Mouse (Mus musculus): Measurements from ENCODE around the gene Tmem240. TPM values are rescaled to one million over a fixed set of nuclear protein-coding genes. Genes with fewer than 3 reads are reported as not detected.

The Tmem240 gene
- polyA plus RNA-seq, 1 experiment from 2014 or later = 0.92 TPM

GRCm38 (mm10) chr4:155696261-155697255 is 38.0 kb upstream of the Tmem240 start:
- WGBS = 70% methylated on average over 16 of the region's 16 CpGs
- no peaks in the 10 kb centered on the region; the same call in 1 of the 2 replicates for H3K27me3 ChIP-seq (replicated peaks; ENCODE audit: control insufficient read depth, insufficient read depth, low read length)
- H3K9me3 ChIP-seq (ENCODE audit: control insufficient read depth, low read length) = no peaks in the 10 kb centered on the region
- no peaks in the 10 kb centered on the region for H3K36me3 ChIP-seq (ENCODE audit: control insufficient read depth, insufficient read depth, low read length)
- peak overlapping the region; percentile 78 for H3K9ac ChIP-seq (ENCODE audit: low read depth, low read length)
- DNase-seq (ENCODE audit: low spot score) (no peak), ATAC-seq (ENCODE audit: low read depth) (no peak)
- H3K4me3 ChIP-seq (ENCODE audit: low read depth, low read length) = no peak overlapping the region; the same call in 1 of the 2 replicates
- peak overlapping the region; percentile 94 for H3K4me2 ChIP-seq (ENCODE audit: low read depth, low read length)
- H3K4me1 ChIP-seq (ENCODE audit: control insufficient read depth, insufficient read depth, low read length) = peaks cover 16% of the 10 kb centered on the region
- no peak overlapping the region for H3K27ac ChIP-seq (replicated peaks; ENCODE audit: low read depth, low read length)

- Histone ChIP-seq H3K27ac (replicated peaks; ENCODE audit: low read depth, low read length) (no peak overlapping the region), H3K4me1 (ENCODE audit: control insufficient read depth, insufficient read depth, low read length) (peaks cover 11% of the 10 kb centered on the region), H3K9me3 (ENCODE audit: control insufficient read depth, low read length) (no peaks in the 10 kb centered on the region), H3K4me3 (ENCODE audit: low read depth, low read length) (no peak overlapping the region), H3K36me3 (ENCODE audit: control insufficient read depth, insufficient read depth, low read length) (no peaks in the 10 kb centered on the region), H3K27me3 (replicated peaks; ENCODE audit: control insufficient read depth, insufficient read depth, low read length) (no peaks in the 10 kb centered on the region), H3K4me2 (ENCODE audit: low read depth, low read length) (no peak overlapping the region), H3K9ac (ENCODE audit: low read depth, low read length) (no peak overlapping the region)
- DNase-seq (ENCODE audit: low spot score) (peak; percentile 28), ATAC-seq (ENCODE audit: low read depth) (no peak)
Observed at GRCm38 (mm10) chr4:155700425-155700824, 34.2 kb upstream of the Tmem240 start.

- H3K9me3 ChIP-seq (ENCODE audit: control insufficient read depth, low read length) = no peaks in the 10 kb centered on the region
- no peak overlapping the region for H3K27ac ChIP-seq (replicated peaks; ENCODE audit: low read depth, low read length)
- H3K36me3 ChIP-seq (ENCODE audit: control insufficient read depth, insufficient read depth, low read length) = no peaks in the 10 kb centered on the region
- DNase-seq (ENCODE audit: low spot score) (no peak), ATAC-seq (ENCODE audit: low read depth) (no peak)
- no peak overlapping the region for H3K4me3 ChIP-seq (ENCODE audit: low read depth, low read length)
- 95% methylated on average over 4 of the region's 4 CpGs for WGBS
- peaks cover 5% of the 10 kb centered on the region for H3K4me1 ChIP-seq (ENCODE audit: control insufficient read depth, insufficient read depth, low read length)
- no peak overlapping the region for H3K9ac ChIP-seq (ENCODE audit: low read depth, low read length)
- no peak overlapping the region for H3K4me2 ChIP-seq (ENCODE audit: low read depth, low read length)
- H3K27me3 ChIP-seq (replicated peaks; ENCODE audit: control insufficient read depth, insufficient read depth, low read length) = no peaks in the 10 kb centered on the region
Observed at GRCm38 (mm10) chr4:155703425-155703929, 31.1 kb upstream of the Tmem240 start.

DNA sequence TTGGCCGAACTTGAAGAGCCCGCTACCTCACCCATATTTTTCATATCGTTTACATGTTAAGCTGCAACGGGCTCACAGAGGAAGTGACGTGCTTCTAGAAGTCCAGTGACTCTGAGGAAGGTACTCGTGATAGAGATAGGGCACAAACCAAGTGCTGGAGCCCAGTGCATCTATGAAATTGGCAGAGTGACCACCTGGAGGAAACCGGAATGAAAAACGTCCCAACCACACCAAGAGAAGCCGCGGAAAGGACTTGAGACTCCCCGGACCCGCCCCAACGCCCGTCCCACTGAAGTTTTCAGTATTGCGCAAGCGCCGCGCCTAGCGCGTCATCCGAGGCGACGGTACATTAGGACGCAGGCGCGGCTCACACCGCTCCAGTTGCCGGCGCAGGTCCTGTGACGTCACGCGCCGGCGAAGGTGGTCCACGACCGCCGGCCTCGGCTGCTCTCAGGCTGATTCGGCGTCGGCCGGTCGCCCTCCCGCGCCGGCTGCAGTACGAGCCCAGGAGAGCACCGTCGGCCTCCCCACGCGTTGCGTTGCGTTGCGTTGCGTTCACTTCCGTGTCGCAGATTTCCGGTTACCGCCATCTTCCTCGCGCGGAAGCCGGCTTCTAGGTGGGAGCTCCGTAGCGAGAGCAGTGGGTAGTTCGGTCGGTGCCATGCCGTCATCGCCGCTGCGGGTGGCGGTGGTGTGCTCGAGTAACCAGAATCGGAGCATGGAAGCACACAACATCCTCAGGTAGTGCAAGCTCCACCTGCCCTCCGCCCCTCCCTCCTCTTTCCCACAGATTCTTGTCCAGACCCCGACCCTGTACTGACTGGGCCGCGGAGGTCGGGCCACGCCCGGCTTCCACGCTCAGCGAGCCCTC is 29.6 kb upstream of the Tmem240 start, which contains the start of gene Ssu72:
Gene Ssu72, plus strand, starts transcription at position 80 of the 871 bp plus-strand sequence.
- peak within 1 kb of the TSS; percentile 88 for H3K4me2 ChIP-seq (ENCODE audit: low read depth, low read length)
- DNase-seq (ENCODE audit: low spot score) (peak; percentile 97), ATAC-seq (ENCODE audit: low read depth) (peak; percentile 96)
- no peaks in the 10 kb centered on the region for H3K36me3 ChIP-seq (ENCODE audit: control insufficient read depth, insufficient read depth, low read length)
- under 1% methylated on average over 49 of the region's 83 CpGs for WGBS
- H3K9me3 ChIP-seq (ENCODE audit: control insufficient read depth, low read length) = no peaks in the 10 kb centered on the region
- no peaks in the 10 kb centered on the region for H3K27me3 ChIP-seq (replicated peaks; ENCODE audit: control insufficient read depth, insufficient read depth, low read length)
- H3K9ac ChIP-seq (ENCODE audit: low read depth, low read length) = peak within 1 kb of the TSS; percentile 82
- peak within 1 kb of the TSS; percentile 69 for H3K4me3 ChIP-seq (ENCODE audit: low read depth, low read length)
- H3K4me1 ChIP-seq (ENCODE audit: control insufficient read depth, insufficient read depth, low read length) = peaks cover 5% of the 10 kb centered on the region
- H3K27ac ChIP-seq (replicated peaks; ENCODE audit: low read depth, low read length) = peak within 1 kb of the TSS; percentile 98

GRCm38 (mm10) chr4:155705592-155705929 is 29.0 kb upstream of the Tmem240 start:
- no peak for DNase-seq (ENCODE audit: low spot score)
- Histone ChIP-seq H3K27ac (replicated peaks; ENCODE audit: low read depth, low read length) (peak overlapping the region; percentile 98; the same call in 1 of the 2 replicates), H3K4me3 (ENCODE audit: low read depth, low read length) (peak overlapping the region; percentile 69), H3K27me3 (replicated peaks; ENCODE audit: control insufficient read depth, insufficient read depth, low read length) (no peaks in the 10 kb centered on the region), H3K4me2 (ENCODE audit: low read depth, low read length) (peak overlapping the region; percentile 88), H3K9me3 (ENCODE audit: control insufficient read depth, low read length) (no peaks in the 10 kb centered on the region), H3K36me3 (ENCODE audit: control insufficient read depth, insufficient read depth, low read length) (no peaks in the 10 kb centered on the region), H3K9ac (ENCODE audit: low read depth, low read length) (peak overlapping the region; percentile 82), H3K4me1 (ENCODE audit: control insufficient read depth, insufficient read depth, low read length) (peaks cover 5% of the 10 kb centered on the region)
- ATAC-seq (ENCODE audit: low read depth) = no peak; the same call in 1 of the 2 replicates
- under 1% methylated on average over 19 of the region's 19 CpGs for WGBS

DNA sequence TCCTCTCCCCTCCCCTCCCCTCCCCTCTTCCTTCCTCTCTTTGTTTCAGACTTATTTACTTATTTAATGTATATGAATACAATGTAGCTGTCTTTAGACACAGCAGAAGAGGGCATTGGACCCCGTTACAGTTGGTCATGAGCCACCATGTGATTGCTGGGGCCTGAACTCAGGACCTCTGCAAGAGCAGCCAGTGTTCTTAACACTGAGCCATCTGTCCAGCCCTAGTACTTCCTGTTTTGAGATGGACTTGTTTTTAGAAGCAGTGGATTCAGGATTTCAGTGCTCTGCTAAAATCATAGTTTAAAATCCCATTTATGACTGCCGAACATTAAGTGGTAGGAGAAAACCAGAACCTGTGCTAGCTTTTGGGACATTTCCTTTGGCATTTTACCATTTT is 26.0 kb upstream of the Tmem240 start:
- no peaks in the 10 kb centered on the region for H3K27me3 ChIP-seq (replicated peaks; ENCODE audit: control insufficient read depth, insufficient read depth, low read length)
- 73% methylated on average over 2 of the region's 2 CpGs for WGBS
- ATAC-seq (ENCODE audit: low read depth) = no peak
- no peak overlapping the region for H3K9ac ChIP-seq (ENCODE audit: low read depth, low read length)
- no peaks in the 10 kb centered on the region for H3K9me3 ChIP-seq (ENCODE audit: control insufficient read depth, low read length)
- H3K4me1 ChIP-seq (ENCODE audit: control insufficient read depth, insufficient read depth, low read length) = peaks cover 5% of the 10 kb centered on the region
- H3K27ac ChIP-seq (replicated peaks; ENCODE audit: low read depth, low read length) = no peak overlapping the region
- no peak overlapping the region for H3K4me2 ChIP-seq (ENCODE audit: low read depth, low read length)
- no peak for DNase-seq (ENCODE audit: low spot score)
- no peak overlapping the region for H3K4me3 ChIP-seq (ENCODE audit: low read depth, low read length)
- H3K36me3 ChIP-seq (ENCODE audit: control insufficient read depth, insufficient read depth, low read length) = 0 out of 2 replicates have a peak, but pooled peaks cover under 1% of the 10 kb centered on the region

GRCm38 (mm10) chr4:155708988-155709387 is 25.6 kb upstream of the Tmem240 start:
- no peak for ATAC-seq (ENCODE audit: low read depth)

More at GRCm38 (mm10) chr4:155708988-155709387, 25.6 kb upstream of the Tmem240 start:
- H3K9ac ChIP-seq (ENCODE audit: low read depth, low read length) = no peak overlapping the region
- H3K27me3 ChIP-seq (replicated peaks; ENCODE audit: control insufficient read depth, insufficient read depth, low read length) = no peaks in the 10 kb centered on the region
- H3K4me1 ChIP-seq (ENCODE audit: control insufficient read depth, insufficient read depth, low read length) = peaks cover 5% of the 10 kb centered on the region
- H3K36me3 ChIP-seq (ENCODE audit: control insufficient read depth, insufficient read depth, low read length) = 0 out of 2 replicates have a peak, but pooled peaks cover 5% of the 10 kb centered on the region
- no peak overlapping the region for H3K27ac ChIP-seq (replicated peaks; ENCODE audit: low read depth, low read length)
- H3K9me3 ChIP-seq (ENCODE audit: control insufficient read depth, low read length) = no peaks in the 10 kb centered on the region
- no peak overlapping the region for H3K4me3 ChIP-seq (ENCODE audit: low read depth, low read length)
- no peak overlapping the region for H3K4me2 ChIP-seq (ENCODE audit: low read depth, low read length)
- no peak for DNase-seq (ENCODE audit: low spot score)

All from embryonic facial prominence, embryonic 14.5 days (tissue).